Mouse (Mus musculus) mature B cell (primary cell): ENCODE results near the gene Fat4.

ENCODE experiments used
- in situ Hi-C: fragments of 300-500 bp; cut with MboI; formaldehyde crosslinking; loops from 2 replicates; pipeline ENCODE4 v1.14.3; 2019

Fat4 gene

DNA sequence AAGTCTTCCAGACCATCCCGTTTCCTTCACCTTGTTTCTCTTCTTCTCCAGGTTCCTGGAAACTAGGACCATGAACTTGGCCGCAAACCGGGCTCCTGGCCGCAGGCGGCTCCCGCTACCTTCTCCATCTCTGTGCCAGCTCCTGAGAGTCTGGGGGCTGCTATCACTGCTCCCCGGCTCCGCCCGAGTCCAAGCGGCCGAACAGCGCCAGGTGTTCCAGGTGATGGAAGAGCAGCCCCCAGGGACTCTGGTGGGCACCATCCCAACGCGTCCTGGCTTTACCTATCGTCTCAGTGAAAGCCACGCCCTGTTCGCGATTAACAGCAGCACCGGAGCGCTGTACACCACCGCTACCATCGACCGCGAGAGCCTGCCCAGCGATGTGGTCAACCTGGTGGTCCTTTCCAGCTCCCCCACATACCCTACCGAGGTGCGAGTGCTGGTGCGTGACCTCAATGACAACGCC, at the start of gene Fat4:
Gene Fat4, plus strand, starts transcription at position 51 of the 466 bp plus-strand sequence.
- in situ Hi-C loops: no loop called here

GRCm38 (mm10) chr3:38839438-38839837, 47.3 kb upstream of the Fat4 start:
- in situ Hi-C loops: no loop called here

GRCm38 (mm10) chr3:38843000-38843538, 43.7 kb upstream of the Fat4 start:
- in situ Hi-C loops: no loop called here

DNA sequence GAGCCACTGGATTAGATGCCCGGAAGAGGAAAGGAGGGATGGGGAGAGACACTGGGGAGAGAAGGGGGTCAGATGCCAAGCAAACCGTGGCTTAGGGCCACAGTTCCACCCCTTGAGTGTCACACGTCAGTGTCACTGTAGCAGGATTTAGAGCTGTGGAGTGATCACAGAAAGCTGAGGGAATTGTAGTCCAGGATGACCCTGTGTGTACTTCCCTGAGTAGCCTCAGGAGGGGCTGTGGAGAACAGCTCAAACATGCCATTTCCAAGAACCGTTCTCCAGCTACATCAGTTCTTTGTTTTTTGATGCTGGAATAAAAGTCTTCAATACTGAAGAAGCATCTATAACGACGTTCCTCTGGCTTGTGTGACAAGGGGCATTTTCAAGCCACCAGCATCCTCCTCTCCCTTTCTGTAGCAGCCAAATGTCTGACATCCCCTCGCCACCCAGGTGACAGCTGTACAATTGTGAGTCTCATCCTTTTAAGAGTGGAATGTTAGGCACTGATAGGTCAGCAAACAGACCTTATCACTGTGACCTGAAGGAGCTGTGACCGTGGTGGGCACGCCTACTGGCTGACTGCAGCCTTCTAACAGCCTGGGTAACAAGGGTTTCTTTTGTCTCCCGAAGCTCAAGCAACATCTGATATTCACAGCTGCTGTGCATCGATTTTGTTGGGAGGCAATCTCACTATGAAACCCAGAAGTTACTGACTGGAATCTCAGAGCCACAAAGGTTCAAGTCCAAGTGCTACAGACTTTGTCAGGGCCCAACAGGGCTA, 39.9 kb upstream of the Fat4 start:
- in situ Hi-C loops: no loop called here

DNA sequence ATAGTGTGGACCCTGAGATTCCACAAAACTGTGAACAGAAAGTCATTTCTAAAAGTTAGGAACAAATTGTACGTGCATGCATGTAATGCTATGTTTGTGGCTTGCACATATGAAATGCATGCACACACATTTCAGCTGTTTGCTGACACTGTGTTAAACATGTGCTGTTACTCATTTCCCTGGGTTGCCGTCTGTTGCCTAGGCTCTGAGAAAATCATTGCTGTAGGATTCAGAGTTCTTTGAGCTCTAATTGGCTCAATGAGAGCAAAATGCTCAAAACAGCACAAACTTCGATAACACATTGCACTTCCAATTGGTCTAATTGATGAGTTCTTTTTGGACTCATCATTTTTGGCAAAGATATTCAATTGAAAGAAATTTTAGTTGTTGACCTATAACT, 37.7 kb upstream of the Fat4 start:
- in situ Hi-C loops: no loop called here

DNA sequence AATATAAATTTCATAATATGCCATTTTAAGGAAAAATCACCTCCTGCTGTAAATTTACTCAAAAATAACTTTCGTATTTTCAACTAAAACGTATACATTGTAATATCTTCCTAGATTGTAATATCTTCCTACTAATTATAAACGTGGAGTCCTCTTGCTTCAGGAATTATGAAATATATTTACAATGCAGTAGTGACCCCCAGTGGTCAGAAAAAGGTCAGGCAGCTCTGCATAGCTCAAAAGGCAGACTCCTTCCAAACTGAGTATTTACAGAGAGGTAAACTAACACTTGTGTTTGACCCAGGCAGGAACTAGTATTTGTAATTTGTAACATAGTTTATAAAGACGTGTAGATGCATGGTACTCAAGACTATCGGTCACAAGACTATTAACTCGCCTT, 37.2 kb upstream of the Fat4 start:
- in situ Hi-C loops: no loop called here

DNA sequence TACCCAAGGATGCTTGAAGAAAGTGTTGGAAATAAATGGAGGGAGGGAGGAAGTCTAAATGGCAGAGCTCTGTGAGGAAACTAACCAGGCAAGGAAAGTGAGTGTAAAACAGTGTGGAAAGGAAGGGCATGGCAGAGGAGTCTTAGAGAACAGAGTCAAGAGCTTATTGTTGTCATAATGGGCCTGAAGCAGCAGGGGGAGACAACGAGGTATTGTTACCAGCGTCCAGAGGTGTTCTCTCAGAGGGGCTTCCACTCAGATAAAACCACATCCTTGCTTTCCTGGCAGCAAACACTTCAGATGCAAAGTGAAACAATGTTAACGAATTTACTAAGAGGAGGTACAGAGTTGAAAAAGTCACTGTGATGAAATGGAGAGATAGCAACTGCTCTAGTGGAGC, 33.1 kb upstream of the Fat4 start:
- in situ Hi-C loops: no loop called here

DNA sequence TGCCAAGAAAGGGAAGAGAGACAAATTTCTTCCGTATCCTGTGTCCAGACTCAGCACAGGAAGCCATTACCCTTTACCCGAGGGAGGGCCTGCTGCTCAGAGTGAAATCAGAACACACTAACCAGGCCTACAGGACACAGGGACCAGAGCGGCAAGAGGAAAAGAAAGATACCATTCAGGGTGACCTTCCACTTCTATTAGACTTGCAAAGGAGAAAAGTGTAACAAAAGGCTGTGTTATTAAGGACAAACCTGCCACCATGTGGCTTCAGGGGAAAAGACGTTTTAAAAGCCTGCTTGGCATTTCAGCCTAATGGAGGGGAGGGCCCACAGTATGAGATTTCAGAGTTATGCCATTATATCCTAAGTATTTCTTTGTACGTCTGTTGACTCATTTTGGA, 26.1 kb upstream of the Fat4 start:
- in situ Hi-C loops: no loop called here

- in situ Hi-C loops: no loop called here
These were observed 15.4 kb upstream of the Fat4 start for GRCm38 (mm10) chr3:38871291-38871690.

DNA sequence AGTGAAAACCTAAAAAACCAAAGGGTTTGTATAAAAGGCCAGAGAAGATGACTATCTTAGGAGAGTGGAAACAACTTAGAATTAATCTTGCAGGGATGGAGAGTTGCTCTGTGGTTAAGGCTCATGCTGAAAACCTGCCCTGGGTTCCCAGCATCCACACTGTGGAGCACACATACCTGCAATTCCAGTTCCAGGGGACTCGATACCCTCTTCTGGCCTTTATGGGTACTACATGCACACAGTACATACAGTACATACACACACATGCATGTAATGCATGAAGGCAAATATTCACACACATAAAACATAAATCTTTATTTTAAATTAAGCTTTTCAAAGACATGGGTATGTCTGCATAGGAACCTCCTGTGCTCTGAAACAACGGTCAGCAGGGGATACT, 10.9 kb upstream of the Fat4 start:
- in situ Hi-C loops: no loop called here

DNA sequence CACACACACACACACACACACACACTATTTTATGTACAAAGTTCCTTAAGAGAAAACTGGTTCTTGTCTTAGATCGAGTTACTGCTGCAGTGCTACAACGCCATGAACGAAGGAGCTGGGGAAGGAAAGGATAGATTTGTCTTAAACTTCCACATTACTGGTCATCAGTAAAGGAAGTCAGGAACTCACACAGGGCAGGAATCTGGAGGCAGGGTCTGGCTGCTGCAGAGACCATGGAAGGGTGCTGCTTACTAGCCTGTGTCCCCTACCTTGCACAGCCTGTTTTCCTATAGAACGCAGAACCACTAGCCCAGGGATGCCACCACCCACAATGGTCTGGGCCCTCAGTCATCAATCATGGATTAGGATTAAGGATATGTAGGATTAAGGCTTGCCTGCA, 10.0 kb upstream of the Fat4 start:
- in situ Hi-C loops: no loop called here

GRCm38 (mm10) chr3:38882778-38883177, 4.0 kb upstream of the Fat4 start:
- in situ Hi-C loops: no loop called here

GRCm38 (mm10) chr3:38883676-38884075, 3.1 kb upstream of the Fat4 start:
- in situ Hi-C loops: no loop called here

GRCm38 (mm10) chr3:38884276-38884675, 2.5 kb upstream of the Fat4 start:
- in situ Hi-C loops: no loop called here

DNA sequence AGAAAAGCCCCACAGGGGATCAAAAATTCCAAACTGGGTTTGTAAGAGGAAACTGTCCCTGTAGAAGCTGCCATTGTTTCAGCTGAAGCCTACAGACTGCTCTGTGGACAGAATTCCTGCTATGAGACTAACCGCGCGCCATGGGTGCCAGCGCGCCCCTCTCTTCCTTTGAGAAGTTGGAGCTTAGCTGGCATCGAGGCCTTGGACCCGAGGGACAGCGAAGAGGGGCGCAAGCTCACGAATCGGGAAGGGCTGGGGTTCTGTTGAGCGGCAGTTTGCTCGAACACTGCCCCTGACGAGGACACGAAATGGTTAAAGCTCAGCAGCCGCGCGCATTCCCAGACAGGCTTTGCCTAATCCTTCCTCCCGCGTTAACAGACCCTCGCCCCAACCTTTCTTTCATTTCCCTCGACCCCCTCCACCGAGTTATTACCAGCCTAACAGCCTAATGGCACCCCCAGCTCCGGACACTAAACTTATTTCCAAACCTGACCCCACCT, 1.8 kb upstream of the Fat4 start:
- in situ Hi-C loops: no loop called here

GRCm38 (mm10) chr3:38885481-38886001, 1.2 kb upstream of the Fat4 start:
- in situ Hi-C loops: no loop called here

- in situ Hi-C loops: no loop called here
These were observed 499 bp upstream of the Fat4 start for GRCm38 (mm10) chr3:38886061-38886821.

- in situ Hi-C loops: no loop called here
These were observed 746 bp downstream of the Fat4 start for GRCm38 (mm10) chr3:38887381-38887991.

GRCm38 (mm10) chr3:38888111-38888510, 1.4 kb downstream of the Fat4 start:
- in situ Hi-C loops: no loop called here

DNA sequence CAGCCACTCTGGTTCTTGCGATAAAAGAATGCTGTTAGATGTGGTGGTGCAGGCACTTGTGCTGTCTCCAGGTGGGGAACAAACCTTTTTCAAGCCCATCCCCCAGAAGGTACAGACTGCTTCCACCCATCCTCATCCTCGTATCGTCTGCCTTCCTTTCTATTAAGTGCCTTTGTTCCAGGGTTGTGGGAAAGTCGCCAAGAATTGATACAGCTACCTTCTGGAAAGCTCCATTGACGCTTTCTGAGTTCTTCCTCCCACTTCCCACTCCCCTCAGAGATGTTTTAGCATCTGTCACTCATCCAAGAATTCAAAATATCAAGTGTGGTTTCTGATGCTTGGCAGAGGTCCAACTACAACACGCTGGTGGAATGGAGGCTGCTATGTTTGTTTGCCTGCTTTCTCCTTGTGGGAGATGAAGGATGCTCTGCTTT, 6.1 kb downstream of the Fat4 start:
- in situ Hi-C loops: no loop called here

DNA sequence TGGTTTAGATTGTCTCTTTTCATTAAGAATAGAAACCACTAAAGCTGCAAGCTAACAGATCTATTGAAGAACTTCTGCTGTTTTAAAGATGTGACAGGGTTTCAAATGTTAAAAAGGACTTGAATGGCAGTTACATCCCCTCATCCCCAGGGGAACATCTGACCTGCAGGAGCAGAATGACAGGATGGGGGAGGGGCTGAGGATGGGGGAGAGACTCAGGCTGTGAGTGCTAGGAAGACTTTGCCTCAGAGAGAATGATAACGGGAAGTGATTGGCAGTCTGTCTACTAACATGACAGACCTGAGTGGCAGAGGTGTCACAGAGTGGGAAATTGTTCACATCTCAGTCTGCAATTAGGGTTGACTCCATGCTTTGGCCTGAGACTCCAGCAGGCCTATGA, 14.1 kb downstream of the Fat4 start:
- in situ Hi-C loops: no loop called here

- in situ Hi-C loops: no loop called here
These were observed 20.1 kb downstream of the Fat4 start for GRCm38 (mm10) chr3:38906832-38907231.
